Mouse (Mus musculus): ENCODE measurements around the gene Ebi3.
"Not testable (repeated sequence)": the region's sequence is repeated elsewhere in the genome, so short reads cannot be mapped to it uniquely, and the experiment has no call there.

Ebi3 gene

GRCm38 (mm10) chr17:55952447-55953027 lies at the start of gene Ebi3:
Ebi3 (plus strand) TSS chr17:55952640.
- no peak for DNase-seq

DNA sequence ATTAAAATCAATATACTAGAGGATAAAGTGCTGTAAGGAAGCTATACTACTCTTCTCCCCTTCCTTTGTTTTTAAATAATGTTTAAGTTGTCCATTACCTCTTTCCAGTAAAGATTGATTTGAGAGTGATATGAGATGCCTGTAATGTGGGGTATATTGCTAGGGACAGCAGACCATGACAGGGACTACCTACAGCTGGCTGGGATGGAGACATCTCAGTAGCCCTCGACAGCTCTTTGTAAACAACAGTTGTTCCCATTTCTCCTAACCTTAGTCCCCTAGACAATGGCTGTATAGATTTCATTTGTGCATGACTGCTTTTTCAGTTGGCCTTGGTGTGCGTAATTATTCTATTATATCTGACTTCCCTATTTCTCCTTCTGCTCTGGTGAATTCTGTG lies 49.4 kb upstream of the Ebi3 start:
- no peak for DNase-seq

GRCm38 (mm10) chr17:55903687-55904086 lies 48.8 kb upstream of the Ebi3 start:
- no peak for DNase-seq

GRCm38 (mm10) chr17:55904131-55904530 lies 48.3 kb upstream of the Ebi3 start:
- no peak for DNase-seq

DNA sequence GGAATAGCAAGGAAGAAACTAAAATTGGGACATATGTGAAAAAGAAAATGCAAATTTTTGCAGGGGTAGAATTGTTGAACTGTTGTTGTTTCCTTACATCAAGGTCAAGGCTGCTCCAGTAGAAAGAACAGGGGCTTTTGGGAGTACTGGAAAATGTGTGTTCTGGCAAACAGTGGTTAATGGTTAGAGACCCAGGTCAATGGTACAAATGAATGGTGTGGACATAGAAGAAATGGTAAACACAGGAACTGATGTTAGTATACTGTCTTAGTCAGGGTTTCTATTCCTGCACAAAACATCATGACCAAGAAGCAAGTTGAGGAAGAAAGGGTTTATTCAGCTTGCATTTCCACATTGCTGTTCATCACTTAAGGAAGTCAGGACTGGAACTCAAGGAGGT lies 45.8 kb upstream of the Ebi3 start:
- no peak for DNase-seq

DNA sequence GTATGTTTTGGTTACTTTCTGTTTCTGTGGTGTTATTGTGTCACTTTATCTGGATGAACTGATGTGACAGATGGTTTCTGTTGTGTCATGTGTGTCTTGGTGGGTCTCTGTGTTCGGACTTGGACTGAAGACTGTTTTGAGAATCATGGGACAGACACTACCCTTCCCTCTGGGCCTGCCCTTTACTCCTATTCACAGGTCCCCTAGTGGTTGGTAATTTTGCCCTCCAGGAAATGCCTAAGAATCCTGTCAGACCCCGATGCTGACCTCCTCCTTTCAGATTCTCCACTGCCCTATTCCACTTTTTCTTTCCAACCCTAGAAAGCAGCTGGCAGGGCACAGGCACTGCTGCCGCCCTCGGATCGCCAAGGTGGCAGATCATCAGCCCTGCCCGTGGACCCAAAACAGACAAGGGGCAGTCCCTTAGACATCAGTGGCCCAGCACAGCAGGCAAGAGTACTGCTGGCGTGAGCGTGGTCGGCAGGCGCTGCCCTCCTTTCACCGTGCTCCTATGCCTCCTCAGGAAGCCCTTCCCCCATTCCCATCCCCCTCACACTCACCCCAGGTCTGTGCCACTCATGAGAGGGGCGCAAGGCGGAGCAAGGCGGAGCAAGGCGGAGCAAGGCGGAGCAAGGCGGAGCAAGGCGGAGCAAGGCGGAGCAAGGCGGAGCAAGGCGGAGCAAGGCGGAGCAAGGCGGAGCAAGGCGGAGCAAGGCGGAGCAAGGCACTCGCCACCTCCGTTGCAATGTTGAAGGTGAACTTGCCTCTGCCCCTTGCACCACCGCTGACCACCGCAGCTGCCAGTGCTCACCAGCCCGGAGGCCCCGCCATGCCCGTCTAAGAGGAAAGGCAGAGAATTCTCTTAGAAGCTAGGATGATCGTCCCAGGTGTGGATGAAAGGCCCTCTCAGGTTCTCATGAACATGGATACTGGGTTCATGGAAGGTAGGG lies 20.6 kb upstream of the Ebi3 start:
- peak; percentile 48 to 62 for DNase-seq

DNA sequence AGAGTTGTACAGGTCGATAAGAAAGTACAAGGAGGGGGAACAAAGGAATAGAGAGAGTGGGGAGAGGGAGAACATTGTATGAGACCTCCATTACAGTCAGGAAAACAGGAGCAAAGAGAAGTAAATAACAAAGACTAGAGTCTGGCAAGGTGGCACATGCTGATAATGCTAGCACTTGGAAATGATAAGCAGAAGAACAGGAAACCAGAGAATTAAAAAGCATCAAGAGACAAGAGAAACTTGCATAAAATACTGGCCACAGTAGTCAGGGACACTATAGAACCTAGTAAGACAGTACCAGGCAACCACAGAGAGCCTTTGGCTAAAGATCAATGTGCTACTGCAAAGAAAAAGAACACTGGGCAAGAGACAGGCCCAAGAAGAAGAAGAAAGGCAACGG lies 19.8 kb upstream of the Ebi3 start:
- no peak for DNase-seq

GRCm38 (mm10) chr17:55933191-55933590 lies 19.2 kb upstream of the Ebi3 start:
- no peak for DNase-seq

DNA sequence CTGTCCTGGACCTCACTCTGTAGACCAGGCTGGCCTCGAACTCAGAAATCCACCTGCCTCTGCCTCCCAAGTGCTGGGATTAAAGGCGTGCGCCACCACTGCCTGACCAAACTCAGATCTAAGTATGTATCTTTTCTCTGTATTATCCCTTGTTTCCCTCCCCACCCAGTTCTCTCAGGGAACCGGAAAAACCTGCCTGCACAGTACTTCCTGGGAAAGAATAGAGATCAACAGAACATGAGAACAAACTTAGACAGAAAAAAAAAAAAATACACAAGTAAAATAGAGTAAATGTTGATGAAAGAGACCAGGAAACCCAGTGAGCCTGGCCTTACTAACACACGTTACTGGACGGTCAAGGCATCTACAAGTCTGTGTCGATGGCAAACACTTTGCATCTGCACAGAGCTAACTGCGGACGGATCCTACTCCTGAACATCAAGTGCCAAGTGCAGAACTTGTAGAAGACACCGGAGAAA lies 8.0 kb upstream of the Ebi3 start:
- DNase-seq = not testable (repeated sequence)

DNA sequence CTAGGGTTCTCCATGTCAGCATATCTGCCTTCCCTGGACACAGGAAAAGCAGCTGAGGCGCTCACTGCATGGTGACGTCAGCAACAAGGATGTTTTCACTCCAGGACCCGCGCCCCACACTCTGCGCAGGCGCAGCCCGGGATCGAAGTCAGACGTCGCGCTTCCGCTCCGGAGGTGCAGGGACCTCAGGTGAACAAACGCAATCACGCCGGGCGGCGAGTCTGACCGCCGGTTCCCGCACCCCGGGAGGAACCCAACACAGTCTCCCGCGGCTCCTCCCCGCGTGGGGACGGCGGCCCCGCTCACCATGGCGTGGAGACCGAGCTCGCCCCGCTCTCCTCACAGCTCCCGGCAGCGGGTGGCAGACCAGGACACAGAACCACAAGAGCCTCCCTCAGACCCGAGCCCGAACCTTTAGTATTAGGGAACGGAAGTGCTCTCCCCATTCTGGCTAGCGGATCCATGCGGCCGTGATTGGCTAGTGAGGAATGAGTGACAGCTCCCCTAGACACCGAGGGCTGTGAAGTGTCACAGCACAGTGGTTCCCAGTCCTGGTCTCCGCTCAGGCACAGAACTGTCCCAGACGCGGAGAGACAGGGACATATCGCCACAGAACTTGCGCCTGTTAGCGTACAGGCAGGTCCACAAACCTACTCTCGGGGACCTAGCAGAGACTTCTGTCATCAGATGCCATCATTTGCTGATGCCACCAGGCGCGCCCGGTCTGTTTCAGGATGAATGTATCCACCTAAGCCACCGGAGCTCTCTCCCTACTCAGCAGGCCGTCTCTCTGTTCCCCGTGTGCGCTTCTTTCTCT lies 7.4 kb upstream of the Ebi3 start:
- DNase-seq = peak; percentile 68 to 80

GRCm38 (mm10) chr17:55945696-55946095 lies 6.7 kb upstream of the Ebi3 start:
- no peak for DNase-seq

GRCm38 (mm10) chr17:55948647-55949046 lies 3.8 kb upstream of the Ebi3 start:
- DNase-seq = no peak

GRCm38 (mm10) chr17:55949400-55949799 lies 3.0 kb upstream of the Ebi3 start, which contains the start of gene Zfp119b:
Zfp119b (minus strand) TSS chr17:55949500.
- DNase-seq = no peak

DNA sequence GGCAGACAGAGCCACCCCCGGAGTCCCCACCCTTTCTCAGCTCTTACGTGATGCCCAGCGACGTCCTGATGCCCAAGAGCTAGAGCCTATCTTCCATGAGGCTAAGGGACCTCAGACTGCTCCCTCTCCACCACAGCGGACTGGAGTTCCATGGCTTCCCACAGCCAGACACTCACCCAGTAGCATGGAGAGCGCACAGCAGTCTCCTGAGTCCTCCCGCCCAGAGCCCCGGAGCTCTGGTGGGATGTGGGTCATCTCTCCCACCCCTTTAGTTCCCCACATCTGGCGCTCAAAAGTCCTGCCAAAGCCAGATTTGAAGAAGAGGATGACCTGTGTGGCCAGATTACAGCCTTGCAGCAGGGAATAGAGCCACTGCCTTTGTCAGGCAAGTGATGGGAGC lies 1.8 kb upstream of the Ebi3 start:
- no peak for DNase-seq

DNA sequence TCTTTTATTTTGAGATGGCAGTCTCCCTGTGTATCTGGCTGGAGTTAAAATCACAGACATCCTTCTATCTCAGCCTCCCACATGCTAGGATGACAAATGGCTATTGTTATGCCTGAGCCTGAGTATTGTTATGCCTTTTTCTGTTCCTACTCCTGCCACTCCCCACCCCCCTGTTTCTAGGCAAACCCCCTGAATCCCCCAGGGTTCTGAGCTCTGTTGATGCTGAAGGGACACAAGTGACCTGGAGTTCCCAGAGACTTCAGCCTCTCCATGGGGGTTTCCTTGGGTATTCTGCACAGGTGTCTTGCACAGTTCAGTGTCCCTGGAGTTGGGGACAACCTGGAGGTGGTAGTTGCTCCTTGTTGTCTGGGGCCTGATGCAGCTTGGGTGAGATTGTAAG lies 399 bp upstream of the Ebi3 start:
- no peak for DNase-seq

DNA sequence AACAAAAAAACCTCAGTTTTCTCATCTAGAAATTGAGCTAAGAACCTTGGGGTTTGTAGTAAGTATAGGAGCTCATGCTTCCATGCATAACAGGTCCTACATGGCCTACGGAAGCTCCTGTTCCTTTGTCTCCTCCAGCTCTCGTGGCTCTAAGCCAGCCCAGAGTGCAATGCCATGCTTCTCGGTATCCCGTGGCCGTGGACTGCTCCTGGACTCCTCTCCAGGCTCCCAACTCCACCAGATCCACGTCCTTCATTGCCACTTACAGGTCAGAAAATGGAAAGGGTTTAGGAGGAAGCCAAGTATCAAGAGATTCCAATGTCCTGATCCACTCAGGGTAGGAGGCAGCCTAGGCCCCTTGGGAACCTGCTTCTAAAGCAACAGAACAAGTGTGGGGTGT lies 1.3 kb downstream of the Ebi3 start:
- DNase-seq = no peak

DNA sequence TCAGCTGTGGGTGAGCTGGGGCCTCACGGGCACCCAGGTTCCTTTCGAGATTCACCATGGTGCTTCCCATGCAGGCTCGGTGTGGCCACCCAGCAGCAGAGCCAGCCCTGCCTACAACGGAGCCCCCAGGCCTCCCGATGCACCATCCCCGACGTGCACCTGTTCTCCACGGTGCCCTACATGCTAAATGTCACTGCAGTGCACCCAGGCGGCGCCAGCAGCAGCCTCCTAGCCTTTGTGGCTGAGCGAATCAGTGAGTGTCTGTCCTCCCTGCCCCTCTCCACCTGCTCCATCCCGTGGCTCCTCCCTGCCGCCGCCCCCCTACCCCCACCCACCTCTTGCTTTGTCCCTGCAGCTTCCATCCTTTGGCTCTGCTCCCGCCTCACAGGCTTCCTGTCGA lies 1.8 kb downstream of the Ebi3 start:
- DNase-seq = no peak

- DNase-seq = no peak
These were observed 3.7 kb downstream of the Ebi3 start for GRCm38 (mm10) chr17:55956129-55956528.

GRCm38 (mm10) chr17:55956591-55956990 lies 4.2 kb downstream of the Ebi3 start:
- no peak for DNase-seq

- DNase-seq = no peak
These were observed 4.7 kb downstream of the Ebi3 start for GRCm38 (mm10) chr17:55957168-55957567.

DNA sequence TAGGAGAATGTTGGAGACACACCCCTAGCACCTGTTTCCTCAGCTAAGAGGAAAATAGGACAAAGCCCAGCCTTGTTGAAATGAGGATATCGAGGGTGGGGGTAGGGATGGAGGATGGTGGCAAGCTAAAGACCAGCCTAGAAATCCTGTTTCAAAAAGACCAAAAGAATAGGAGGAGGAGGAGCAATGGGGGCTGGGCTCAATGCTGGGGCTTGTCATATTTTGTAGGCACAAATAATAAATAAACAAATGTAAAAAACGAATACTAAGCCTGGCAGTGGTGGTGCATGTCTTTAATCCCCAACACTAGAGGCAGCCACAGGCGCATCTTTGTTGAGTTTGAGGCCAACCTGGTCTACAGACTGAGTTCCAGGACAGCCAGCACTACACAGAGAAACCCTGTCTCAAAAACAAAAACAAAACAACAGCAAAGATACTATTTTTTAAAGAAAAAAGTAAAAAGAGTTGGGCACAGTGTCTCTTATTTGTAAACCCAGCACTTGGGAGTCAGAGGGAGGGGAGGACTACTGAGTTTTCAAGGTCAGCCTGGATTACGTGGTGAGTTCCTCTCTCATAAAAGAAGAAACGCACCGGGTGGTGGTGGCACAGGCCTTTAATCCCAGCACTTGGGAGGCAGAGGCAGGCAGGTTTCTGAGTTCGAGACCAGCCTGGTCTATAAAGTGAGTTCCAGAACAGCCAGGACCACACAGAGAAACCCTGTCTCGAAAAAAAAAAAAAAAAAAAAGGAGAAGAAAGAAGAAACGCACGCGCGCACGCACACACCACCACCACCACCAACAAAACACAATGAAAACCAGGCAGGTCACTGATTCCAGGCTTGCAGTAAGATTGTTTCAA lies 5.5 kb downstream of the Ebi3 start:
- DNase-seq = no peak

GRCm38 (mm10) chr17:55958584-55958886 lies 6.1 kb downstream of the Ebi3 start:
- no peak for DNase-seq
